Mouse (Mus musculus) myocyte (in vitro differentiated cells): Measurements from ENCODE around the gene Kcnq1.

ENCODE experiments used
- CEBPB ChIP-seq: IDR thresholded peaks from 2 replicates; pipeline ENCODE4 v1.6.1; 2011; ENCODE audit warnings: mild to moderate bottlenecking, moderate library complexity; ENCODE audit not compliant: poor library complexity, insufficient read depth, severe bottlenecking
- E2F4 ChIP-seq: IDR thresholded peaks from one replicate; pipeline ENCODE4 v1.6.1; 2011; ENCODE audit warnings: mild to moderate bottlenecking, control low read depth, moderate library complexity; ENCODE audit not compliant: insufficient read depth
- MAX ChIP-seq: IDR thresholded peaks from one replicate; pipeline ENCODE4 v1.6.1; 2011; ENCODE audit warnings: low read depth, mild to moderate bottlenecking, control low read depth
- MYOG ChIP-seq, 3 experiments: IDR thresholded peaks; one replicate each; pipeline ENCODE4 v1.6.1; 2011; ENCODE audit warnings: control low read depth in 2 of 3, low read depth in 2 of 3, mild to moderate bottlenecking in 2 of 3; ENCODE audit not compliant: insufficient read length in 2 of 3, control insufficient read depth in 1 of 3, insufficient read depth in 1 of 3
- POLR2A ChIP-seq: IDR thresholded peaks from one replicate; pipeline ENCODE4 v1.6.1; 2011; ENCODE audit warnings: low read depth, mild to moderate bottlenecking, control low read depth, moderate library complexity; ENCODE audit not compliant: insufficient read length
- POLR2AphosphoS2 ChIP-seq: IDR thresholded peaks from one replicate; pipeline ENCODE4 v1.6.1; 2011; ENCODE audit warnings: low read depth, control low read depth; ENCODE audit not compliant: insufficient read length
- SRF ChIP-seq: IDR thresholded peaks from one replicate; pipeline ENCODE4 v1.6.1; 2011; ENCODE audit warnings: low read depth; ENCODE audit not compliant: control insufficient read depth, insufficient read length
- TCF12 ChIP-seq: IDR thresholded peaks from one replicate; pipeline ENCODE4 v1.6.1; 2011; ENCODE audit warnings: mild to moderate bottlenecking, control low read depth; ENCODE audit not compliant: poor library complexity, insufficient read depth, severe bottlenecking
- TCF3 ChIP-seq: IDR thresholded peaks from one replicate; pipeline ENCODE4 v1.6.1; 2011; ENCODE audit warnings: low read depth, control low read depth; ENCODE audit not compliant: insufficient read length
- USF1 ChIP-seq: IDR thresholded peaks from one replicate; pipeline ENCODE4 v1.6.1; 2011; ENCODE audit warnings: low read depth, mild to moderate bottlenecking, control low read depth, moderate library complexity

DNA sequence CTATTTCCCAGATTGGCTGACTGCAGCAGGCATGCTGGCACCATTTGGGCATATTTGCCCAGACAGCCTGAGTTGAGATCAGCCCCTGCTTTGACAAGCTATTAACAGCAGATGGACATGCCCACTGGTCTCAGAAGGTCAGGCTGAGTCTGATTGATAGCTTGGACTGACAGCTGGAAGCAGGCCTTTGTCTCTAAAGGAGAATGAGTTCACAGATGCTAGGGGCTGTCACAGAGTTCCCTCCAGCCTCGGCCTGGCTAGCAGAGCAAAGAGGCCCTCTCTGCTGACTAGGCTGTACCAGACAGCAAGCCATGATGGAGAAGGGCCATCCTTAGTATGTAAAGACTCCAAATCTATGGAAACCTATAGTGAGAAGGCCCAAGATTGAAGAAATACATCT lies 280.5 kb downstream of the Kcnq1 start:
- TF ChIP-seq MAX (no peak), USF1 (no peak), POLR2A (no peak), POLR2AphosphoS2 (no peak), TCF12 (no peak), E2F4 (no peak), CEBPB (no peak), MYOG (IDR thresholded peaks at IDR 0.05; ENCODE audit: control insufficient read depth in 1 of 3, insufficient read depth in 1 of 3, insufficient read length in 2 of 3, low read depth in 2 of 3) (no peak), TCF3 (no peak), SRF (no peak)
